Mouse (Mus musculus): Measurements from ENCODE around the gene Gm15737. TPM values are rescaled to one million over a fixed set of nuclear protein-coding genes. Genes with fewer than 3 reads are reported as not detected.

Gene Gm15737
- total RNA-seq, 2 experiments from 2014 or later, result 0.36 to 0.37 TPM

Other genes with a start within 250 kb of the Gm15737 start
- 1 to 10 TPM; 7.2 to 9.6 TPM for gene Prickle2, start 163.2 kb upstream of the Gm15737 start, total RNA-seq (2021)
- under 1 TPM; 0.12 to 0.22 TPM for gene A730049H05Rik, start 52.9 kb upstream of the Gm15737 start, total RNA-seq (2021)
- 10 to 100 TPM; 37.9 to 39.7 TPM for gene Adamts9, start 74.1 kb downstream of the Gm15737 start, total RNA-seq (2021)